Mouse (Mus musculus): ENCODE data around the gene Mylpf.

GRCm38 (mm10) chr7:127217475-127217874 is 8.8 kb downstream of the Mylpf start:
- no peak for TF ChIP-seq CTCF (IDR thresholded peaks at IDR 0.05; ENCODE audit: low read depth, low read length)
- TF ChIP-seq POLR2AphosphoS5 (IDR thresholded peaks at IDR 0.05; ENCODE audit: insufficient replicate concordance, low read depth, low read length): no peak
- TF ChIP-seq GATA2 (IDR thresholded peaks at IDR 0.05; ENCODE audit: borderline replicate concordance, low read depth, low read length): no peak

All from G1E (cell line).